Mouse (Mus musculus) sigmoid colon, adult 10 weeks (tissue): ENCODE results near the gene Gm7879. TPM values are rescaled to one million over a fixed set of nuclear protein-coding genes. Genes with fewer than 3 reads are reported as not detected.

ENCODE experiments used
- polyA plus RNA-seq: library from polyadenylated mRNA; stranded (reverse); fragments of 350-450 nt; fragmentation: Illumina TruSeq; extraction: RNeasy Lipid Tissue Mini Kit (QIAGEN cat#74804); gene quantifications from one replicate; pipeline ENCODE4 v1.2.3, GENCODE M21; 2014; ENCODE audit warnings: low read depth, low replicate concordance

Gm7879 gene
- polyA plus RNA-seq: 1.4 TPM

GRCm38 (mm10) chr5:43912844-43913243 lies at the start of gene Gm7879:
Gm7879 (plus strand) TSS chr5:43913144.

GRCm38 (mm10) chr5:43868253-43868652 lies 44.7 kb upstream of the Gm7879 start, which contains the start of gene Cd38:
Cd38 (plus strand) TSS chr5:43868553.

Other genes with a start within 250 kb of the Gm7879 start
- gene Bst1, start 94.3 kb upstream of the Gm7879 start, polyA plus RNA-seq: 6.5 TPM
- gene Fbxl5, start 91.5 kb upstream of the Gm7879 start, polyA plus RNA-seq: 151 TPM
- gene Cd38, start 44.6 kb upstream of the Gm7879 start, polyA plus RNA-seq: 367 TPM
- 42.5 TPM for gene Fgfbp1, start 68.6 kb downstream of the Gm7879 start, polyA plus RNA-seq
- 708 TPM for gene Prom1, start 188.9 kb downstream of the Gm7879 start, polyA plus RNA-seq